Mouse (Mus musculus) lung, postnatal 36 days (tissue): ENCODE data around the gene Samd8.
A peak's percentile ranks its signal among the peaks of the same experiment; 100 is the strongest.

Experiments
- DNase-seq: peaks from one replicate; pipeline ENCODE4 v3.0.0; 2022; ENCODE audit warnings: mixed read lengths

Samd8 gene

GRCm38 (mm10) chr14:21750008-21750880, at the start of gene Samd8:
Gene Samd8 (plus strand): TSS chr14:21750531.
- peak; percentile 84 for DNase-seq

GRCm38 (mm10) chr14:21702691-21703090, 47.6 kb upstream of the Samd8 start:
- no peak for DNase-seq

GRCm38 (mm10) chr14:21703255-21703654, 47.1 kb upstream of the Samd8 start:
- peak; percentile 42 for DNase-seq

- no peak for DNase-seq
Measured at GRCm38 (mm10) chr14:21705462-21705861, 44.9 kb upstream of the Samd8 start.

- peak; percentile 76 for DNase-seq
Measured at GRCm38 (mm10) chr14:21706759-21707571, 43.4 kb upstream of the Samd8 start.

GRCm38 (mm10) chr14:21709545-21709944, 40.8 kb upstream of the Samd8 start:
- DNase-seq: no peak

GRCm38 (mm10) chr14:21711231-21711630, 39.1 kb upstream of the Samd8 start:
- no peak for DNase-seq

GRCm38 (mm10) chr14:21714486-21714885, 35.8 kb upstream of the Samd8 start, which contains the start of gene Dupd1:
Gene Dupd1 (minus strand): TSS chr14:21714576.
- DNase-seq: no peak

- DNase-seq: no peak
Measured at GRCm38 (mm10) chr14:21719646-21720383, 30.5 kb upstream of the Samd8 start.

GRCm38 (mm10) chr14:21720430-21721205, 29.7 kb upstream of the Samd8 start:
- DNase-seq: no peak

GRCm38 (mm10) chr14:21722021-21722698, 28.2 kb upstream of the Samd8 start:
- no peak for DNase-seq

GRCm38 (mm10) chr14:21729031-21729732, 21.1 kb upstream of the Samd8 start:
- DNase-seq: no peak

GRCm38 (mm10) chr14:21729936-21730335, 20.4 kb upstream of the Samd8 start:
- DNase-seq: no peak

- no peak for DNase-seq
Measured at GRCm38 (mm10) chr14:21733131-21733905, 17.0 kb upstream of the Samd8 start.

- no peak for DNase-seq
Measured at GRCm38 (mm10) chr14:21740345-21740744, 10.0 kb upstream of the Samd8 start.

GRCm38 (mm10) chr14:21741314-21741713, 9.0 kb upstream of the Samd8 start:
- DNase-seq: no peak

GRCm38 (mm10) chr14:21741786-21742185, 8.5 kb upstream of the Samd8 start:
- DNase-seq: peak; percentile 85

- DNase-seq: no peak
Measured at GRCm38 (mm10) chr14:21742441-21742840, 7.9 kb upstream of the Samd8 start.

GRCm38 (mm10) chr14:21744169-21744568, 6.2 kb upstream of the Samd8 start:
- no peak for DNase-seq

GRCm38 (mm10) chr14:21745149-21745548, 5.2 kb upstream of the Samd8 start:
- DNase-seq: peak; percentile 66
